Mouse (Mus musculus): ENCODE results near the gene Ifna13. TPM values are rescaled to one million over a fixed set of nuclear protein-coding genes. Genes with fewer than 3 reads are reported as not detected.

Ifna13 gene
- not detected in 2 replicates for polyA plus RNA-seq (2014; fragmentation: Nextera tagmentation; extraction: Ambion mirVana)

GRCm38 (mm10) chr4:88644359-88644758 lies at the start of gene Ifna13:
Gene Ifna13 (minus strand): TSS chr4:88644459.
- ATAC-seq (ENCODE audit: insufficient read depth) (no peak), DNase-seq (no peak)
- 55% methylated on average over 2 of the region's 2 CpGs for WGBS
- no peak within 1 kb of the TSS for H3K4me3 ChIP-seq (ENCODE audit: low read depth, low read length)
- no peak for TF ChIP-seq CTCF (IDR thresholded peaks at IDR 0.05; ENCODE audit: low read depth)
- no peaks in the 10 kb centered on the region for H3K4me1 ChIP-seq (ENCODE audit: insufficient read depth)
- no peaks in the 10 kb centered on the region for H3K36me3 ChIP-seq (ENCODE audit: insufficient read depth)
- H3K27ac ChIP-seq (ENCODE audit: low read depth), result no peak within 1 kb of the TSS
- no peaks in the 10 kb centered on the region for H3K27me3 ChIP-seq (ENCODE audit: insufficient read depth, low read length)
- H3K9me3 ChIP-seq (ENCODE audit: low read depth, low read length), result no peaks in the 10 kb centered on the region
- H3K9ac ChIP-seq, result no peak within 1 kb of the TSS
- no peak within 1 kb of the TSS for H3K4me2 ChIP-seq

GRCm38 (mm10) chr4:88693392-88693791 lies 49.1 kb upstream of the Ifna13 start:
- no peaks in the 10 kb centered on the region for H3K27me3 ChIP-seq (ENCODE audit: insufficient read depth, low read length)
- no peaks in the 10 kb centered on the region for H3K4me1 ChIP-seq (ENCODE audit: insufficient read depth)
- no peaks in the 10 kb centered on the region for H3K36me3 ChIP-seq (ENCODE audit: insufficient read depth)
- H3K9ac ChIP-seq, result no peak overlapping the region
- no peak overlapping the region for H3K27ac ChIP-seq (ENCODE audit: low read depth)
- WGBS, result 73% methylated on average over 2 of the region's 2 CpGs
- no peaks in the 10 kb centered on the region for H3K9me3 ChIP-seq (ENCODE audit: low read depth, low read length)
- H3K4me2 ChIP-seq, result no peak overlapping the region
- H3K4me3 ChIP-seq (ENCODE audit: low read depth, low read length), result no peak overlapping the region
- TF ChIP-seq CTCF (IDR thresholded peaks at IDR 0.05; ENCODE audit: low read depth), result no peak
- ATAC-seq (ENCODE audit: insufficient read depth), result no peak
- DNase-seq, result no peak

DNA sequence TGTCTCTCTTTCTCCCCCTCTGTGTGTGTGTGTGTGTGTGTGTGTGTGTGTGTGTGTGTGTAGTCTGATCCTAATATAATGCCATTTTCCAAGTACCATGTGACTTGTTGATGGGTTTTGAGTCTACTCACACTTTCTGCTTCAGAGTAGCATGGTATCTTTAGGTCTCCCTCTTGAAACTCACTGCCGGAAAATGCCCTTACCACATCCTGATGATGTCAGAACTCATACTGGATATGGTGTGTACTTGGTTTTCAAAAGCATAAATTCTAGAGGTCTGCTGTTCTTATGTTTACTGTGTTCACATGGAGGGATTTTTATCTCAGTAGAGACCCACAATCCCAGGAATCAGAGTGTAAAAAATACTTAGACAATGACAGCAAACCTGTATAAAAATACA lies 48.3 kb upstream of the Ifna13 start:
- 68% methylated on average over 1 of the region's 1 CpGs for WGBS
- Histone ChIP-seq H3K36me3 (ENCODE audit: insufficient read depth) (no peaks in the 10 kb centered on the region), H3K27ac (ENCODE audit: low read depth) (no peak overlapping the region), H3K4me3 (ENCODE audit: low read depth, low read length) (no peak overlapping the region), H3K9ac (no peak overlapping the region), H3K4me2 (no peak overlapping the region), H3K4me1 (ENCODE audit: insufficient read depth) (no peaks in the 10 kb centered on the region), H3K27me3 (ENCODE audit: insufficient read depth, low read length) (no peaks in the 10 kb centered on the region), H3K9me3 (ENCODE audit: low read depth, low read length) (no peaks in the 10 kb centered on the region)
- DNase-seq (no peak), ATAC-seq (ENCODE audit: insufficient read depth) (no peak)
- TF ChIP-seq CTCF (IDR thresholded peaks at IDR 0.05; ENCODE audit: low read depth), result no peak

DNA sequence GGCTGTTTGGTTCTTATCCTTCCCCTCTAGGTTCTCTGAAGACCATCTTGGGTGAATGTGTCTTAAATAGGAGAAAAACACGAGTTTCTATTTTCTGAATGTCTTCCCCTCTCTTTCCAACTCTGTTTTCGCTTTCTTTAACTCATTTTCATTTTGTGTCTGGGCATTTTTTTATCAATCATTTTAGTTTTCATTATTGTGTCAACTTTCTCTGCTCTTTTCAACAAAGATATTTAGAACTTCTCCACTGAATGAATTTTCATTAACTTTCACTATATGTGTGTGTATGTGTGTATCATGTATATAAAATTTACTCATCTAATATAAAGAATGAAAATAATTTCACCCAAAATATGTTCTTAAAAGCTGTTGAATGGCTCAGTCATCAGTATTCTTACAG lies 47.0 kb upstream of the Ifna13 start, which contains the start of gene Ifnab:
Gene Ifnab, minus strand, starts transcription at position 101 of the 400 bp plus-strand sequence.
- H3K4me2 ChIP-seq, result no peak within 1 kb of the TSS

DNA sequence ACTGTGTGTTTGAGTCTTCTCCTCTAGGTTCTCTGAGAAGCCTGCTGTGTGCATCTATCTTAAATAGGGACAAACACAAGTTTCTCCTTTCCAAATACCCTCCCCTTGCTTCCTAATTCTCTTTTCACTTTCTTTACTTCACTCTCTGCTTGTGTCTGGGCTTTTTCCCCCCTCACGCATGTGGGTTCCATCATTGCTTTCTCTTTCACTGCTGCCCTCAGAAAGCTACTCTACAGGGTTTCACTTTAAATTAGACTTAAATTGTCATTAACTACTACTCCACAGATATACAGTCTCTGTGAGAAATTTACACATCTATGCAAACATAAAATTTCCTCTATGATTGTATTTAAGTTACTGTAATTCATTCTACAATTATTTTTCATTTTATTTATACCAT lies 39.6 kb upstream of the Ifna13 start, which contains the start of gene Ifna2:
Gene Ifna2, minus strand, starts transcription at position 101 of the 400 bp plus-strand sequence.
- H3K27me3 ChIP-seq (ENCODE audit: insufficient read depth, low read length), result no peaks in the 10 kb centered on the region
- no peak within 1 kb of the TSS for H3K4me3 ChIP-seq (ENCODE audit: low read depth, low read length)
- DNase-seq (no peak), ATAC-seq (ENCODE audit: insufficient read depth) (no peak)
- H3K4me1 ChIP-seq (ENCODE audit: insufficient read depth), result no peaks in the 10 kb centered on the region
- no peaks in the 10 kb centered on the region for H3K9me3 ChIP-seq (ENCODE audit: low read depth, low read length)
- H3K4me2 ChIP-seq, result no peak within 1 kb of the TSS
- no peak within 1 kb of the TSS for H3K9ac ChIP-seq
- TF ChIP-seq CTCF (IDR thresholded peaks at IDR 0.05; ENCODE audit: low read depth), result no peak
- WGBS, result 80% methylated on average over 1 of the region's 1 CpGs
- H3K36me3 ChIP-seq (ENCODE audit: insufficient read depth), result no peaks in the 10 kb centered on the region
- no peak within 1 kb of the TSS for H3K27ac ChIP-seq (ENCODE audit: low read depth)

More for the DNA sequence above, 47.0 kb upstream of the Ifna13 start, which contains the start of gene Ifnab:
- WGBS, result 52% methylated on average over 2 of the region's 2 CpGs
- no peak within 1 kb of the TSS for H3K4me3 ChIP-seq (ENCODE audit: low read depth, low read length)
- H3K27ac ChIP-seq (ENCODE audit: low read depth), result no peak within 1 kb of the TSS
- ATAC-seq (ENCODE audit: insufficient read depth) (no peak), DNase-seq (no peak)
- no peaks in the 10 kb centered on the region for H3K9me3 ChIP-seq (ENCODE audit: low read depth, low read length)
- H3K36me3 ChIP-seq (ENCODE audit: insufficient read depth), result no peaks in the 10 kb centered on the region
- H3K4me1 ChIP-seq (ENCODE audit: insufficient read depth), result no peaks in the 10 kb centered on the region
- H3K9ac ChIP-seq, result no peak within 1 kb of the TSS
- H3K27me3 ChIP-seq (ENCODE audit: insufficient read depth, low read length), result no peaks in the 10 kb centered on the region
- no peak for TF ChIP-seq CTCF (IDR thresholded peaks at IDR 0.05; ENCODE audit: low read depth)

DNA sequence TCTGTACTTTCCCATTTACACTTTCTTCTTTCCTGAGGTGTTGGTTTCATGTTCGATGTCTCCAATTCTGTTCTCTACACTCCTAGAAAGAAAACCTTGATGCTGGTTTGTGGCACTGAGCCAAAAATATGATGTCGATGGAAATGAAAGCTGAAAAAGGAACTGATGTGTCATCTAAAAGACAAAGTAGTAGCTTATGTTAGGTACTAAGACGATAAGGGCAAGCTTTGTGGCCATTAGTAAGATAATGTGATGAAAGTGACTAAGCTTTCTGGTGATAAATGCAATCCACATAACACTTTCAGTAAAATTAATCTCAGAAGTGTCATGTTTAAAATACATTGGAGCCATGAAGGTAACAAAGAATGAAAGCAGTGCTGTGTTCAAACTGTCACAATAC lies 37.1 kb upstream of the Ifna13 start:
- Histone ChIP-seq H3K27me3 (ENCODE audit: insufficient read depth, low read length) (no peaks in the 10 kb centered on the region), H3K4me3 (ENCODE audit: low read depth, low read length) (no peak overlapping the region), H3K4me1 (ENCODE audit: insufficient read depth) (no peaks in the 10 kb centered on the region), H3K4me2 (no peak overlapping the region), H3K27ac (ENCODE audit: low read depth) (no peak overlapping the region), H3K9ac (no peak overlapping the region), H3K9me3 (ENCODE audit: low read depth, low read length) (no peaks in the 10 kb centered on the region), H3K36me3 (ENCODE audit: insufficient read depth) (no peaks in the 10 kb centered on the region)
- DNase-seq, result no peak
- 30% methylated on average over 3 of the region's 3 CpGs for WGBS
- no peak for ATAC-seq (ENCODE audit: insufficient read depth)
- TF ChIP-seq CTCF (IDR thresholded peaks at IDR 0.05; ENCODE audit: low read depth), result no peak

GRCm38 (mm10) chr4:88680362-88680761 lies 36.1 kb upstream of the Ifna13 start:
- no peaks in the 10 kb centered on the region for H3K36me3 ChIP-seq (ENCODE audit: insufficient read depth)
- WGBS, result 42% methylated on average over 8 of the region's 8 CpGs
- H3K4me1 ChIP-seq (ENCODE audit: insufficient read depth), result no peaks in the 10 kb centered on the region
- no peaks in the 10 kb centered on the region for H3K27me3 ChIP-seq (ENCODE audit: insufficient read depth, low read length)
- H3K9ac ChIP-seq, result no peak overlapping the region
- no peak overlapping the region for H3K4me3 ChIP-seq (ENCODE audit: low read depth, low read length)
- TF ChIP-seq CTCF (IDR thresholded peaks at IDR 0.05; ENCODE audit: low read depth), result peak; percentile 61
- no peak for ATAC-seq (ENCODE audit: insufficient read depth)
- H3K4me2 ChIP-seq, result no peak overlapping the region
- H3K27ac ChIP-seq (ENCODE audit: low read depth), result no peak overlapping the region
- no peaks in the 10 kb centered on the region for H3K9me3 ChIP-seq (ENCODE audit: low read depth, low read length)
- DNase-seq, result peak; percentile 75

DNA sequence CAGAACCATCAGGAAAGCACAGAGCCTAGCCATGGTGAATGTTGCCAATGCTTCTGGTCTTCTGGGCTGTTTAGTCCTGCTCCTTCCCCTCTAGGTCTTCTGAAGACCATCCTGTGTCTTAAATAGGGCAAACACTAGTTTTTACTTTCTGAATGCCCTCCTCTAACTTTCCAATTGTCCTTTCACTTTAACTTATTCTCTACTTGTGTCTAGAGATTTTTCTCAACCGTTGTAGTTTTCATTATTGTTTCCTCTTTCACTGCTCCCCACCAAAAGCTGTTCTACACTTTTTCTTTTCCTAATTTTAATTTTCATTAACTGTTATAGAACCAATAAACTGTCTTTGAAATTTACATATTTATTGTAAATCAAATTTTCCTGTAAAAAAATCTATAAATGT lies 32.6 kb upstream of the Ifna13 start, which contains the start of gene Ifna16:
Gene Ifna16, minus strand, starts transcription at position 101 of the 400 bp plus-strand sequence.
- DNase-seq (no peak), ATAC-seq (ENCODE audit: insufficient read depth) (no peak)
- Histone ChIP-seq H3K4me2 (no peak within 1 kb of the TSS), H3K36me3 (ENCODE audit: insufficient read depth) (no peaks in the 10 kb centered on the region), H3K4me3 (ENCODE audit: low read depth, low read length) (no peak within 1 kb of the TSS), H3K27ac (ENCODE audit: low read depth) (no peak within 1 kb of the TSS), H3K27me3 (ENCODE audit: insufficient read depth, low read length) (no peaks in the 10 kb centered on the region), H3K9me3 (ENCODE audit: low read depth, low read length) (no peaks in the 10 kb centered on the region), H3K4me1 (ENCODE audit: insufficient read depth) (no peaks in the 10 kb centered on the region), H3K9ac (no peak within 1 kb of the TSS)
- no peak for TF ChIP-seq CTCF (IDR thresholded peaks at IDR 0.05; ENCODE audit: low read depth)
- WGBS, result 81% methylated on average over 1 of the region's 1 CpGs

Data from lung, embryonic 14.5 days (tissue).